Mouse (Mus musculus) left cerebral cortex, adult 2 months (tissue): ENCODE data around the gene Lypd4. TPM values are rescaled to one million over a fixed set of nuclear protein-coding genes. Genes with fewer than 3 reads are reported as not detected.

ENCODE experiments used
- DNase-seq, 2 experiments: peaks; one replicate each; pipeline ENCODE4 v3.0.0; 2021 to 2022; ENCODE audit warnings: low spot score in 2 of 2, mixed read lengths in 1 of 2; ENCODE audit errors: extremely low spot score in 1 of 2
- H3K27ac ChIP-seq: fragments of 200-600 bp; 2 replicates; pipeline ENCODE4 v1.8.1; 2022
- H3K4me3 ChIP-seq: fragments of 200-600 bp; 2 replicates; pipeline ENCODE4 v1.8.1; 2022
- CTCF ChIP-seq: fragments of 200-600 bp; IDR thresholded peaks from 2 replicates; pipeline ENCODE4 v1.8.1; 2022; ENCODE audit warnings: antibody characterized with exemption, mild to moderate bottlenecking, moderate library complexity
- intact Hi-C: fragments of 180-260 bp; cut with DNase I; formaldehyde crosslinking; loops from one replicate; pipeline ENCODE4 v1.15.1; 2025
- long read RNA-seq, 2 experiments: library from polyadenylated mRNA; stranded (forward); transcript quantifications; one replicate each; pipeline ENCODE4 v2.0.0; 2021; ENCODE audit warnings: borderline mapping rate in 2 of 2
- total RNA-seq, 2 experiments: library from RNA; stranded (reverse); gene quantifications; 2 replicates each; pipeline ENCODE4 v1.2.3; 2021

Lypd4 gene
- not detected for total RNA-seq
- long read RNA-seq, experiment 1: 0 reads
- long read RNA-seq, experiment 2: 0 reads

DNA sequence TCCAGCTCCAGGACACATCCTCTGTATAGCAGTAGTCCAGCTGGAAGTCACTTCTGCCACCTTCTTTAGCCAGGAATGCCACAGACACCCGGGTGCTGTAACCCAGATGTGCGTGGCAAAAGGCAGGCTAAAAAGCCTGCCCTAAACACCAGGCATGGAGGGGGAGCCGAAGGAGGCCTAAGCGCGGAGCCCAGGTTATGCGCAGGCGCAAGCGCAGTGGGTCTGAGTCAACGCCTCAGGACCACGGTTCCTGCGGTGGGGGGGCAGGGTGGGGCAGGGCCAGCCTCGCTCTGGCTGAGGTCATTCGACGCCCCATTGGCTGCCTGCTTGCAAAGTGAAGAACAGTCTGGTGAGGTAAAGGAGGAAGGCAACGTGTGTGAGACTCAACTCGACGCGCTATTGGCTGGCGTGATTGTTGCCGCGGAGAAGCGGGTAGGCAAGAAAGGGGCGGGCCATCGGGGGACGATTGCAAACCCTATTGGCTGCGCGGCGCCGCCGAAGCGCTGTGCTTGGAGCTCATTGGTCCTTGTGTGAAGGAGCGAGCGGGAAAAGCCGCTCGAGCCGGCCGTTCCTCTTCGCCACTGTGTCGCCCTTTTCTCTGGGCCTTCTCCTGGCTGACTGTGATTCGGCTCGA lies at the start of gene Lypd4, which contains the start of gene Dmrtc2:
TSS of gene Lypd4 (minus strand) at position 410 of the 634 bp plus-strand sequence.
TSS of gene Dmrtc2 (plus strand) at position 526 of the 634 bp plus-strand sequence.
- no peak for TF ChIP-seq CTCF
- Histone ChIP-seq H3K27ac (no peak within 1 kb of the TSS), H3K4me3 (no peak within 1 kb of the TSS)
- intact Hi-C loops: no loop called here
- DNase-seq: no peak

DNA sequence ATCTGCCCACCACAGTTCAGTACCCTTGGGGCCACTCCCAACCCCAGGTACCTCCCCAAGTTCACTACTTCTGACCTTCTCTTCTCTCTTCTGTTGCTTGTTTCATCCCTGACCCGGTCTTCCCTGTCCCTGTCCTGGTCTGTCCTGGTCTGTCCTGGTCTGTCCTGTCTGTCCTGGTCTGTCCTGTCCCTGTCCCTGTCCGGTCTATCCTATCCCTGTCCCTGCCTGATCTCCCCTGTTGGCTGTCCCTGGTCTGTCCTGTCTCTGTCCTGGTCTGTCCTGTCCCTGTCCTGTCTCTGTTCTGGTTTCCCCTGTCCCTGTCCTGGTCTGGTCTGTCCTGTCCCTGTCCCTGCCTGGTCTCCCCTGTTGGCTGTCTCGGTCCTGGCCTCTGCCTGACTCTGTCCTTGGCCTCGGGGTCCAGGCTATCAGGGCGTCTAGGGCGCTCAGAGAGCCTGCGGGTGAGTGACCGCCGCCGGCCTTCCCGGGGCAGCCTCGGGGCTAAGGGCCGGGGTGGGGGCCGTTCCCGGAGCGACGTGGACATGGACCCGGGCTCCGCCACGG lies 49.1 kb upstream of the Lypd4 start:
- TF ChIP-seq CTCF: no peak
- intact Hi-C loops: no loop called here
- no peak overlapping the region for H3K27ac ChIP-seq
- DNase-seq: no peak
- no peak overlapping the region for H3K4me3 ChIP-seq

DNA sequence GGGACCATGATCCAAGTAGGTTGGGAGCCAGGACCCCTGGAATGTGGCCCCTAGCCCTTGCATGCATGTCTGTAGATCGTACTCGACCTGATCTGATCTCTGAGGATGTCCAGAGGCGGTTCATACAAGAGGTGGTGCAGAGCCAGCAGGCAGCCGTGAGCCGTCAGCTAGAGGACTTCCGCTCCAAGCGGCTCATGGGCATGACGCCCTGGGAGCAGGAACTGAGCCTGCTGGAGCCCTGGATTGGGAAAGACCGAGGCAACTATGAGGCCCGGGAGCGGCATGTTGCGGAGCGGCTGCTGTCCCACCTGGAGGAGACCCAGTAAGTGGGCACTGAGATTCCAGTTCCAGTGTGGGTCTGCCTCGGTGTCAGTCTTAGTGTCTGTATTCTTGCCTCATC lies 42.7 kb upstream of the Lypd4 start:
- no peak for TF ChIP-seq CTCF
- Histone ChIP-seq H3K4me3 (no peak overlapping the region), H3K27ac (no peak overlapping the region)
- intact Hi-C loops: no loop called here
- no peak for DNase-seq

DNA sequence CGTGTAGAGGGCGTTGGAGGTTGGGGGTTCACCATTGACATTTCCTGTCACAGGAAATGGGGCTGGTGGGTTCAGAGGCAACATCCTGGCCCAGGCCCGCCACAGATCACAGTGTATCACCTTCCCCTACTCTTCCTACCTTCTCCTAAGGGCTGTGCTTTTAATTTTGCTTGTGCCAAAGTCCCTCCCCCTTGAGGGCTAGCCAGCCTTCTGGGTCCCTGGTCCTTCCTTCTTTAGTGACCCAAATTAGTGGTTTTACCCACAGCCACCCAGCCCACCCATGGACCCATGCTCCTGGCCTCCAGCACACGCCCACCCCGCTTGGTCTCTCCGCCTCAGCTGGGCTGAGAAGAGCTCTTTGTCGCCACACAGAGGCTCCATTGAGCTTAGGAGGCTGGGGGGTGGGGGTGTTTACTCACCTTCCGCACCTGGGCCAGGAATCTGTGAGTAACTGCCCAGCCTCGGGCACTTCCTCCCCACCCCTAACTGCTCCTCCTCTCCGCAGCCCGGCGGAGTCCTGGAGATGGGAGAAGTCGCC lies 37.5 kb upstream of the Lypd4 start:
- no peak overlapping the region for H3K4me3 ChIP-seq
- TF ChIP-seq CTCF: no peak; the same call in 1 of the 2 replicates
- intact Hi-C loops: no loop called here
- no peak for DNase-seq
- no peak overlapping the region for H3K27ac ChIP-seq

DNA sequence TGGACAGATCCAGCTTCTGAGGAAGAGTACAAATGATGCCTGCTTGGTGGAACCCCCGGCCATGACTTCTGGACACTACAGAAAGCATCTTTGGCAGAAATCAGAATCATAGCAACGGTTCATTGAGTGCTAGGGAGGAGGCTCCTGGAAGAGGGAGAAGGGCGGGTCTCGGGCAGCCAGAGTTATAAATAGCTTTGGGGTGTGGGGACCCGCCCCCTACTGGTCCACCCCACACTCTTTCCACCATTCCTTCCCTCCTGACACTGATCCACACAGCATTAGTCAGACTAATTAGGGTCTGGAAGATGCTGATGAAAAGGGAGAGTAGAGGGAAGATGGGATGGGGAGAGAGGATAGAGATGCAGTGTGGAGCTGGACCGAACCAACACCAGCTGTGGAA lies 36.8 kb upstream of the Lypd4 start:
- H3K27ac ChIP-seq: no peak overlapping the region
- no peak for DNase-seq
- no peak for TF ChIP-seq CTCF
- intact Hi-C loops: no loop called here
- no peak overlapping the region for H3K4me3 ChIP-seq

DNA sequence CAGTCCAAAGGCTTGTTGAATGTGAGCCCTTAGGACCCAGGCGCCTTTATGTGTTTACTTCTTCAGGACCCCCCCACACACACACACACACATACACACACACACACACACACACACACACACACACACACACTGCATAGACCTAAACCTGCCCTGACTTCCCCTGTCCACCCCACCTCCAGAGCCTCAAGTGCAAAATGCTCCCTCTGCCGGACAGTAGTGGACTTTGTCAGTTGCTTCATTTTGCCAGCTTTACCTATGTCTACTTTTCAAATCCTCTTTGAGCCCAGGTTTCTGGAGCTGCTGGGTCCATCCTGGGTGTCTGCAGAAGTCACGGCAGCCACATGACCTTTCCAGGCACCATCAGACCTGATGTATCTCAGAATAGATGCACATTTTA lies 35.2 kb upstream of the Lypd4 start:
- peak in 1 of 2 experiments; percentile 60 for DNase-seq
- TF ChIP-seq CTCF: peak; percentile 62
- intact Hi-C loops: loop anchor here (1.0 to 2.0 kb wide), 2 partner anchors 14 to 21 kb away; partner anchors contain the start of gene Rps19
- no peak overlapping the region for H3K27ac ChIP-seq
- peak overlapping the region; percentile 76 for H3K4me3 ChIP-seq

DNA sequence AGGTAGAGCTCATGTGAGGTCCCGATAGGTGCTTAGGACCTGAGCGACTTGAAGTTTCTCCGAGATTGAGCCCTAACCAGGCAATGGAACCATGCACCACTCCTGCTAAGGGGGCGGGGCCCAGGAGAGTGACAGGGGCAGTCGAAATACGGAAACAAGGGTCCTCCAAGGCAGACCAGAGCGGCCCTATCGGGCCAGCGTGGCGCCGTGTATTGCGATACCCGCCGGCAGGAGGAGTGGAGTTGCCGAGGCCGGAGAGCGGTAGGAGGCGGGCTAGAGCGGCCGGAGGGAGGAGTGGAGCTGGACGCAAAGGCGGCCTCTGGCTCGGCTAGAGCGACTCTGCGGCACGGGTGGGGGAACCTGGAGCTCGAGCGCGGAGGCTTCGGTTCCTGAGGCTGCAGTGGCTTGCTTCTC lies 34.3 kb upstream of the Lypd4 start:
- peak; percentile 58 for TF ChIP-seq CTCF
- Histone ChIP-seq H3K27ac (peak overlapping the region; percentile 83), H3K4me3 (peak overlapping the region; percentile 76)
- intact Hi-C loops: loop anchor here (1.0 to 2.0 kb wide), 2 partner anchors 13 to 20 kb away; partner anchors contain the start of gene Rps19
- DNase-seq: peak; percentile 96 to 97

DNA sequence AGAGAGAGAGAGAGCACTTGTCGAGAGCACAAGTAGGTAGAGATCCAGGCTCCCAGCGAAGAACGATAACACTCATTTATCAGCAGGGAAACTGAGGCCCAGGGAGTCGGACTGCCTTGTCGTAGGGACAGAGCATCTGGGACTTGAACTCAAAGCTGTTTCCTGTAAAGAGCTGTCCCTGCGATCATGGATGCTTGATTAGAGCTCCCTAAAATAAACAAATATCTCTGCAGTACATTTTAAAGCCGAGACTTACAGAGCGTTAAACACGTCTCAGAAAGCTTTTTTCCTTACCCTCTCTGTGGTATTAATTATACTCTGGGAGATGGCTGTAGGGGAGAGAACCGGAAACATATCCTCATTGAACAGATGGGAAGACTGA lies 33.7 kb upstream of the Lypd4 start:
- Histone ChIP-seq H3K27ac (peak overlapping the region; percentile 86), H3K4me3 (peak overlapping the region; percentile 76)
- TF ChIP-seq CTCF: no peak
- no peak for DNase-seq
- intact Hi-C loops: no loop called here

DNA sequence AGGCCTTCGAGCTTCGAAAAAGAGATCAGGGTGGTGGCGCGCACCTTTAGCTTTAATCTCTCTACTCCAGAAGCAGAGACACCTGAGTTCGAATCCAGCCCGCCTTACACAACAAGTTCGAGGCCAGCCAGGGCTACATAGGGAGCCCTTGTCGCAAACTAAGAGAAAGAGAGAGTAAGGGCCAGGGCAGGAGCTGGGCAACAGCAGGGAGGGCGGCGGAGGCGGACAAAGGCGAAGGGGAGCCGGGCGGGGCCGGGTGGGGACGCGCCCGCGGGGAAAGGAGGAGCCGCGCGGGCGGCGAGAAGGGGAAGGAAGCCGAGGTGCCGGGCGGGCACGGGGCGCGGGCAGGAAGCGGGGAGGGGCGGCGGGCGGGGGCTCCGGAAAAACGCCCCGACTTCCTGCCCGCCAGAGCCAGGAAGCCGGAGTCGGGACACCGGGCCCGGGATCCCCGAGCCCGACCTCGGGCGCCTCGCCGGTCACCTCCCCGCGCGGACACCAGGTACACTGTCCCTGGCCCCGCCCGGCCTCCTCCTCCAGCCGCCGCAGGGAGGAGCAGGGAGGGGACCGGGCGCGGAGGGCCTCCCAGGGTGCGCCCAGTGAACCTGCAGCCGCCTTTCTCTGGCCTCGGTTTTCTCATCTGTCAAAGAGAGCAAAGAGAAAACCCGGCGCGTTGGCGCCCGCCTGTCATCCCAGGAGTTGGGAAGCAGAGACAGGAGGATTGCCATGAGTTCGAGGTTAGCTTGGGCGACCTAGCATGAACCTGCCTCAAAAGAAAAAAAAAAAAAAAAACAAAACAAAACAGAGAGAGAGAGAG lies 33.1 kb upstream of the Lypd4 start, which contains the start of gene Arhgef1:
TSS of gene Arhgef1 (plus strand) at position 283 of the 814 bp plus-strand sequence.
- no peak for TF ChIP-seq CTCF
- intact Hi-C loops: no loop called here
- Histone ChIP-seq H3K4me3 (peak within 1 kb of the TSS; percentile 76), H3K27ac (peak within 1 kb of the TSS; percentile 86)
- DNase-seq: peak; percentile 33 to 37

DNA sequence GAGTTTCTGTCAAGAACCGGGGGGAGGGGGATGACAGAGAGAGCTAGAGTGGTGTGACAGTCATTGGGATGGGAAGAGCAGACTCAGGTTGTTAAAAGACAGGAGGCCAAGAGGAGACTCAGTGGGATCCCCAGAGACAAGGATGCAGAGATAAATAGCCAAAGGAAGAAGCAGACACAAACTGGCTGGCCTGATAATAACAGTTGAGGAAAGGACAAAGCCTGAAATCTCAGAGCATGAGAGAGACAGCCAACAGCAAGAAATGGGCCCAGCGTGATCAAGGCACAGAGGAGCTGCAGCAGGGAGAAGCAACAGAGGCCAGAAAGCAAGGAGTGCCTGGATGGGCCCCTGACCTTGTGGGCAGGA lies 32.5 kb upstream of the Lypd4 start:
- intact Hi-C loops: no loop called here
- no peak for DNase-seq

DNA sequence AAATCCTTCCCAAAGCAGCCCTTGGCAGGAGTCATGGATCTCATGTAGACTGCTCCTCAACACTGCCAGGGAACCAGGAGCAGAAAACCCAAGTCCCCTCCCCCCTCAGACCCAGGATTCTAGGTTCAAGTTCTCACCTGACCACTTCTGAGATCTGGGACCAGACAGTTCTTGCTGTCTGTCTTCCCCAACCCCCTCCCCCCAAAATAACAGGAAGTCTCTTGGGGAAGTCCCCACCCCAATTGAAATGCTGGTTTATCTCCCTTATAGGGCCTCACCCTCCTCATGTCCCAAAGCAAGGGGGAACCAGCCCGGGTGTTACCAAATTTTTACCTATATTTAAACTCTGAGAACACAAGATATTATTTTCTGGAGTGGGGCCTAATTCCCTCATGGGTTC lies 32.1 kb upstream of the Lypd4 start:
- intact Hi-C loops: no loop called here
- no peak for DNase-seq
- Histone ChIP-seq H3K4me3 (no peak overlapping the region), H3K27ac (no peak overlapping the region)
- no peak for TF ChIP-seq CTCF

More for the DNA sequence above, 32.5 kb upstream of the Lypd4 start:
- no peak for TF ChIP-seq CTCF
- peak overlapping the region; percentile 76; the same call in 1 of the 2 replicates for H3K4me3 ChIP-seq
- H3K27ac ChIP-seq: peak overlapping the region; percentile 86

DNA sequence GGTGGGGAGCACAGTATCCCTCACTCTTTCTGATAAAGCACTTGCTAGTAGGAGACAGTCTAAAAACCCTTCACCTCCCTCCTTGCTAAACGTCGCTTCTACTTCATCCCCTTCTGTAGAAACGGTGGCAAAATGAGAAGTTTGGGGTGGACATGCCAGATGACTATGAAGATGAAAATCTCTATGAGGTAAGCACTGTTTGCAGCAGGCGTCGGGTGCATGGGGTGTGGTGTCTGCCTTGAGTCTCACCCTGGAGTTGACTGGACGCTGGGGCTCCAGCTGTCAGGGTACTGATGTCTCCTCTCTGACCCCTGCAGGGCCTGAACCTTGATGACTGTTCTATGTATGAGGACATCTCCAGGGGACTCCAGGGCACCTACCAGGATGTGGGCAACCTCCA lies 31.4 kb upstream of the Lypd4 start:
- intact Hi-C loops: no loop called here
- Histone ChIP-seq H3K4me3 (no peak overlapping the region), H3K27ac (no peak overlapping the region)
- no peak for DNase-seq
- TF ChIP-seq CTCF: no peak
